Mouse (Mus musculus): Measurements from ENCODE around the gene Prr14l. TPM values are rescaled to one million over a fixed set of nuclear protein-coding genes. Genes with fewer than 3 reads are reported as not detected.
"Not testable (repeated sequence)": the region's sequence is repeated elsewhere in the genome, so short reads cannot be mapped to it uniquely, and the experiment has no call there.

Gene Prr14l
- 6.8 and 7.2 TPM in 2 replicates for polyA plus RNA-seq (2015; fragmentation: Nextera tagmentation; extraction: Ambion mirVana)

- ATAC-seq (ENCODE audit: insufficient read depth) = peak; percentile 97
- under 1% methylated on average over 51 of the region's 51 CpGs for WGBS (ENCODE audit: insufficient replicate concordance)
- Histone ChIP-seq H3K36me3 (replicated peaks) (peaks cover 15% of the 10 kb centered on the region), H3K27ac (replicated peaks) (peak within 1 kb of the TSS; percentile 87), H3K27me3 (no peaks in the 10 kb centered on the region), H3K9ac (peak within 1 kb of the TSS; percentile 98), H3K9me3 (replicated peaks) (no peaks in the 10 kb centered on the region), H3K4me2 (peak within 1 kb of the TSS; percentile 88), H3K4me1 (replicated peaks) (peaks cover 57% of the 10 kb centered on the region), H3K4me3 (replicated peaks) (peak within 1 kb of the TSS; percentile 96)
Observed at GRCm38 (mm10) chr5:32853731-32854507, at the start of gene Prr14l. Gene Prr14l (minus strand): TSS chr5:32854256.

GRCm38 (mm10) chr5:32886739-32887138, 32.7 kb upstream of the Prr14l start:
- Histone ChIP-seq H3K36me3 (replicated peaks) (peaks cover 31% of the 10 kb centered on the region), H3K27ac (replicated peaks) (no peak overlapping the region), H3K9me3 (replicated peaks) (no peaks in the 10 kb centered on the region), H3K27me3 (no peaks in the 10 kb centered on the region), H3K4me2 (no peak overlapping the region), H3K9ac (no peak overlapping the region), H3K4me1 (replicated peaks) (no peaks in the 10 kb centered on the region), H3K4me3 (replicated peaks) (no peak overlapping the region)
- 57% methylated on average over 3 of the region's 3 CpGs for WGBS (ENCODE audit: insufficient replicate concordance)
- no peak for ATAC-seq (ENCODE audit: insufficient read depth)

GRCm38 (mm10) chr5:32872346-32872745, 18.3 kb upstream of the Prr14l start:
- ATAC-seq (ENCODE audit: insufficient read depth) = no peak
- H3K27ac ChIP-seq (replicated peaks) = no peak overlapping the region
- WGBS (ENCODE audit: insufficient replicate concordance) = 82% methylated on average over 5 of the region's 5 CpGs

GRCm38 (mm10) chr5:32869389-32870024, 15.5 kb upstream of the Prr14l start:
- Histone ChIP-seq H3K36me3 (replicated peaks) (peaks cover 51% of the 10 kb centered on the region), H3K27ac (replicated peaks) (no peak overlapping the region), H3K4me2 (no peak overlapping the region), H3K27me3 (no peaks in the 10 kb centered on the region), H3K4me3 (replicated peaks) (no peak overlapping the region), H3K9ac (no peak overlapping the region), H3K4me1 (replicated peaks) (peaks cover 4% of the 10 kb centered on the region), H3K9me3 (replicated peaks) (no peaks in the 10 kb centered on the region)
- no peak for ATAC-seq (ENCODE audit: insufficient read depth)
- 86% methylated on average over 5 of the region's 5 CpGs for WGBS (ENCODE audit: insufficient replicate concordance)

More at GRCm38 (mm10) chr5:32872346-32872745, 18.3 kb upstream of the Prr14l start:
- Histone ChIP-seq H3K4me2 (no peak overlapping the region), H3K4me3 (replicated peaks) (no peak overlapping the region), H3K36me3 (replicated peaks) (peaks cover 65% of the 10 kb centered on the region), H3K4me1 (replicated peaks) (no peaks in the 10 kb centered on the region), H3K9ac (no peak overlapping the region), H3K9me3 (replicated peaks) (no peaks in the 10 kb centered on the region), H3K27me3 (no peaks in the 10 kb centered on the region)

- H3K36me3 ChIP-seq (replicated peaks) = peaks cover 14% of the 10 kb centered on the region
- ATAC-seq (ENCODE audit: insufficient read depth) = peak; percentile 99
- H3K4me1 ChIP-seq (replicated peaks) = peaks cover 24% of the 10 kb centered on the region
- H3K27ac ChIP-seq (replicated peaks) = peak within 1 kb of the TSS; percentile 86
- H3K4me3 ChIP-seq (replicated peaks) = peak within 1 kb of the TSS; percentile 81
- peak within 1 kb of the TSS; percentile 89 for H3K9ac ChIP-seq
- H3K27me3 ChIP-seq = no peaks in the 10 kb centered on the region
- H3K4me2 ChIP-seq = peak within 1 kb of the TSS; percentile 89
- no peaks in the 10 kb centered on the region for H3K9me3 ChIP-seq (replicated peaks)
- WGBS (ENCODE audit: insufficient replicate concordance) = under 1% methylated on average over 62 of the region's 64 CpGs
Observed at GRCm38 (mm10) chr5:32863253-32864228, 9.5 kb upstream of the Prr14l start, which contains the start of gene Depdc5. Gene Depdc5 (plus strand): TSS chr5:32863701.

- peaks cover 28% of the 10 kb centered on the region for H3K4me1 ChIP-seq (replicated peaks)
- H3K36me3 ChIP-seq (replicated peaks) = peaks cover 5% of the 10 kb centered on the region; the same call in 1 of the 2 replicates
- no peak for ATAC-seq (ENCODE audit: insufficient read depth)
- 61% methylated on average over 6 of the region's 6 CpGs for WGBS (ENCODE audit: insufficient replicate concordance)
- no peaks in the 10 kb centered on the region for H3K9me3 ChIP-seq (replicated peaks)
- H3K27me3 ChIP-seq = no peaks in the 10 kb centered on the region
- peak overlapping the region; percentile 81; the same call in 1 of the 2 replicates for H3K4me3 ChIP-seq (replicated peaks)
- no peak overlapping the region for H3K9ac ChIP-seq
- peak overlapping the region; percentile 86 for H3K27ac ChIP-seq (replicated peaks)
- peak overlapping the region; percentile 89 for H3K4me2 ChIP-seq
Observed at GRCm38 (mm10) chr5:32862469-32863132, 8.5 kb upstream of the Prr14l start.

- Histone ChIP-seq H3K4me2 (no peak overlapping the region), H3K4me1 (replicated peaks) (peaks cover 38% of the 10 kb centered on the region), H3K4me3 (replicated peaks) (no peak overlapping the region), H3K9me3 (replicated peaks) (no peaks in the 10 kb centered on the region), H3K36me3 (replicated peaks) (no peaks in the 10 kb centered on the region), H3K27me3 (no peaks in the 10 kb centered on the region), H3K27ac (replicated peaks) (no peak overlapping the region), H3K9ac (no peak overlapping the region)
- WGBS (ENCODE audit: insufficient replicate concordance) = 87% methylated on average over 1 of the region's 1 CpGs
- ATAC-seq (ENCODE audit: insufficient read depth) = no peak
Observed at GRCm38 (mm10) chr5:32861082-32861481, 7.0 kb upstream of the Prr14l start.

GRCm38 (mm10) chr5:32857781-32858220, 3.7 kb upstream of the Prr14l start:
- no peaks in the 10 kb centered on the region for H3K36me3 ChIP-seq (replicated peaks)
- ATAC-seq (ENCODE audit: insufficient read depth) = no peak
- peak overlapping the region; percentile 39; the same call in 1 of the 2 replicates for H3K9ac ChIP-seq
- peaks cover 42% of the 10 kb centered on the region for H3K4me1 ChIP-seq (replicated peaks)
- peak overlapping the region; percentile 59 for H3K4me3 ChIP-seq (replicated peaks)
- no peaks in the 10 kb centered on the region for H3K9me3 ChIP-seq (replicated peaks)
- WGBS (ENCODE audit: insufficient replicate concordance) = 2% methylated on average over 6 of the region's 6 CpGs
- no peaks in the 10 kb centered on the region for H3K27me3 ChIP-seq
- no peak overlapping the region; the same call in 1 of the 2 replicates for H3K27ac ChIP-seq (replicated peaks)
- peak overlapping the region; percentile 69 for H3K4me2 ChIP-seq

- not testable (repeated sequence) for H3K4me3 ChIP-seq (replicated peaks); H3K9me3 ChIP-seq (replicated peaks); H3K4me2 ChIP-seq; H3K9ac ChIP-seq; H3K27ac ChIP-seq (replicated peaks); ATAC-seq (ENCODE audit: insufficient read depth); H3K27me3 ChIP-seq
- Histone ChIP-seq H3K36me3 (replicated peaks) (peaks cover 14% of the 10 kb centered on the region), H3K4me1 (replicated peaks) (peaks cover 49% of the 10 kb centered on the region)
- 77% methylated on average over 2 of the region's 3 CpGs for WGBS (ENCODE audit: insufficient replicate concordance)
Observed at GRCm38 (mm10) chr5:32855274-32855673, 1.2 kb upstream of the Prr14l start.

- WGBS (ENCODE audit: insufficient replicate concordance) = 73% methylated on average over 4 of the region's 4 CpGs
- no peak for ATAC-seq (ENCODE audit: insufficient read depth)
- no peaks in the 10 kb centered on the region for H3K9me3 ChIP-seq (replicated peaks)
- no peak overlapping the region for H3K4me3 ChIP-seq (replicated peaks)
- peaks cover 15% of the 10 kb centered on the region for H3K36me3 ChIP-seq (replicated peaks)
- no peaks in the 10 kb centered on the region for H3K27me3 ChIP-seq
- H3K4me2 ChIP-seq = peak overlapping the region; percentile 88; the same call in 1 of the 2 replicates
- H3K9ac ChIP-seq = no peak overlapping the region
- H3K27ac ChIP-seq (replicated peaks) = peak overlapping the region; percentile 72
- peaks cover 52% of the 10 kb centered on the region for H3K4me1 ChIP-seq (replicated peaks)
Observed at GRCm38 (mm10) chr5:32854818-32855217, 762 bp upstream of the Prr14l start.
